Mouse (Mus musculus) frontal cortex, postnatal 14 days (tissue): Measurements from ENCODE around the gene Slc35b4.

Experiments
- DNase-seq, 2 experiments: peaks; one replicate each; pipeline ENCODE4 v3.0.0; 2022; ENCODE audit warnings: low spot score in 2 of 2

Gene Slc35b4

DNA sequence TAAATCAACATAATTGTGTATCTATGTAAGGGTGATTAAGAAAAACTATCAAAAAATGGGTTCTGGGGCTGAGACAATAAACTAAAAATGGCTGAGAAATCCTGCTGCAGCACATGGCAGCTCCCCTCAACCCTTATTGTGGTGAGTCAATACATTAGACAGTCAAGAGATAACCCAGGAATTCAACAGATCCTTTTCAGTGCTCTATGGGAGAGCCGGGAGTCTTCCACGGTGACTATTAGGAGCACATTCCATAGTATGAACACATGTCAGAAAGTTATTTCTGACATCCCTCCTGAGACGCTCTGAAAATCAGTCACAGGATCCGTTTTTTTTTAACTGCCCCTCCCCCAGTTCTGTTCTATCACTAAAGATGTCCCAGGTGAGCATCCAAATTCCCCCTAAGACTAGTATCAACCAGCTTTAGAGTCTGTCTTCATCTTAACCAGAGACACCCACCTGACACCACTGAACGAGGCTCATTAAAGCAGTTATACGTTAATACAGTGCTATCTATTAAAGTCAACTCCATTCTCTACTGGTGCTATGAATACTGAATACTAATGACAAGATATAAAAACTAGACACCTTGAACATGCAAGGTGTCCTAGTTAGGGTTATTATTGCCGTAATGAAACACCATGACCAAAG is 5.9 kb downstream of the Slc35b4 start:
- DNase-seq: no peak

DNA sequence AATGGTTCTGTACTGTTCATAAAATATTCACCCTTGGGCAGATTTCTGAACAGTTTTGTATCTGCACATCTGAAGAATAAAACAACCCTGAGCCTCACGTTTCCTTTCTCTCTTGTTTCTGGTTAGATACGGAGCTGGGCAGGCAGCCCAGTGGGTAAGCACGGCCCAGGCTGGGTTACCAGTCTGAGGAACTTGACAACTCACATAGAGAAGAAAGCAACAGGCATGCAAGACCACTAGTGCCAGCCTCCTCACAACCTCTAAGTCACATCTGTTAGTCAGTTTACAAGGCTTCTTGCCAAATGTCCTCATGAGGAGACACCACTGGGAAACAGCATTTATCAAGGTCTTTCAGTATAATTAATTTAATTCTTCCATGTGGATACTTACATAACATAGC is 8.1 kb downstream of the Slc35b4 start:
- DNase-seq: no peak

DNA sequence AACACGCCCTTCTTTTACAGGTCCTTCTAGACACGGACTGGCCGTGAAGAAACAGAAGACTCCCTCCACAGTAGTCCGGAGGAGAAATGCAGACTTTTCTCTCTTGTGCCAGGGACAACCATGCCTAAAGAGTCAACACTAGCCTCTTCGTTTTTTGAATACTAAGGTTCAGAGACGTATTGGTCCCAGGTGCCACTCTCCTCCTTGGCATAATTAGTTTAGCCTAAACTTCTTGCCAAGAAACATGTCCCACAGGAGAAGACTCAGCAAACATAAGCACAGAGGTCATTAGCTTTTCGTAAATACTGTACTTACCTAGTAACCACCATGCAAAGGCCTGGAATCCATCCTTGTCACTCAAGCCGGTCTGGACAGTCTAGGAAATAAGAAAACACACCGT is 13.9 kb downstream of the Slc35b4 start:
- no peak for DNase-seq

DNA sequence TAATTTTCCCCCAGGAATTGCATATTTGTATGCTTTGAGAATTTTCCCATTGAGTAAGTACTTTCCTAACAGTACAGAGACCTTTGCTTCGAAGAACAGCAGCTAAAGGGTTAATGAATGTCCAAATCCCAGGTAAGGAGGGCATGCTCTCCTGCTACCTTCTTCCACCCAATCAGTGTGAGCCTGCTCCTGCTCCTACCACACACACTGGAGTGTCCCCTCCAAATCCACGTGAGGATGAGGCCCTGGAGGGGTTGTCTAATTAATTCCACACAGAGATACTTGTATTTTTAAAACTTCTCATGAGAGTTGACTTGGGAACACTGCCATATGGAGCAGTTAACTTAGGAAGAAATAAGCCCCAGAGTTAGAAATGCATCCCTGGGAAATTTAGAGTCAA is 14.3 kb downstream of the Slc35b4 start:
- no peak for DNase-seq

DNA sequence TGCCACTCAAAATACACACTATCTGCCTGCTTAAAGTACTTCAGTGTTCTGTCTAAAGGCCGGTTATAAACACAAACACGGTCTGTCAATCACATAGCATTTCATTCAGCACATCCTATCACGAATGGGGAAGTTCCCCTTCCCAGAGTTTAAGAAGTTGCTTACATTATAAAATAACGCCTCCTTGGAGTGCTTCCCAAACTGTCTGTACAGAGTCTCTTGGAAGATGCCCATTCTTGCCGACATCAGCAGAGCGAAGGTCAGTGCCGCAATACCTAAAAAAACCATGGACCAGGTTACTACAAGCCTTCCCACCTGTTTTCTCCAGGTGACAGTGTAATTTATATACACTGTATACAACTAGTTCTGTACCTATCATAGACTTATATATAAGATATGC is 15.4 kb downstream of the Slc35b4 start:
- DNase-seq: no peak

DNA sequence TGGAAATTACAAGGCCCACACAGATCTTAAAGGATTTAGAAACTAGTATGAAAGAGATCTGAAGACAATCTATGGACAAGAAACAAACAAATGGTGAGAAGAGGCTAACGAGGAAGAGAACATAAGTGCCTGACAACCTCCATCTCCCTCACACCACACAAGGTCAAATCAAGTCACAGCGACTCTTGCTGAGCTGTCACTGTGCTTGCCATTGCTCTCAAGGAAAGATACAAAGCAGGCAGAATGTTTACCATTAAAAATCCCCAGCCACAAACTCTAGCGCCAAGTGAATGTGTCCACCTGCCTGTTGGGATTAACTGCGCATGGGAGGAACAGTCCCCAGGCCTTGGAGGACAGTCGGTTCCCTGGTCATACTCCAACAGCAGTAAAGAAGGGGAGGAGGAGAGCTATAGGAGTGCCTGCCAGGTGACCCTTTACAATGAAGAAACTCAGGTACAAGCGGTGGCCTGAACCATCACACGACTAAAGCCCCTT is 16.0 kb downstream of the Slc35b4 start:
- no peak for DNase-seq

DNA sequence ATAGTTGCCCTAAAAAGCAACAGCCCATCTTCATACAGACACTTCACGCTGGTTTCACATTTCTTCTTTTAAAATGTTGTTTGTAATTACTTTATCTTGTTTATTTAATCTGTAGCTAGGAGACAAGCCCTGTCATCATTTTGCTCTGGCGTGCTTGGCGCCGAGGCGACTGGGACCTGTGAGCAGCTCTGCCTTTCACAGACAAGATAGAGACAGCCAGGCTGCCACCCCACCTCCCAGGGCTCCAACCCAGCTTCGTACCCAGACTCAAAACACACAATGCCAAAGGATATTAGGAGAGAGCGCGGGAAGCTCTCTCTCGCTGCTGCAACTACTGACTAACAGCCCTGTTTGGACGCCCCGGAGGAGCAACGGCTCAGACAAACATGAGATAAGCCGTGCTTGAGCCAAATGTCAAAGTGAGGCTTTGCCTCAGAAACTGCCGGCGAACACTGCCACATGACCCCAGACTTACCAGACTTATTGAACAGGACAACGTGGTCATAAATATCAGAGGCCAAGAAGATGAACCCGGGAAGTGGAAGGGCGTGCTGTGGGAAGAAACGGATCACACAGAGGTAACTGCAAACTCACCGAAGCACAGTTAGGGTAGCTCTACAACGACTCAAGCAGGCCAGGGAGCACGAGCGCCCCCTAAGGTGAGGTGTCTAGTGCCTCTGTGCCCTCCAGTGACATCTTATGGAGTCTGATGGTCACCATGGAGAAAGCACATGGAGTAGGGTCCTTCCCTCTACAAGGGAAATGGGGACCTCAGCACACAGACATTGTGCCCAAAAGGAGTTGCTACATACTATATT is 16.7 kb downstream of the Slc35b4 start:
- no peak for DNase-seq

DNA sequence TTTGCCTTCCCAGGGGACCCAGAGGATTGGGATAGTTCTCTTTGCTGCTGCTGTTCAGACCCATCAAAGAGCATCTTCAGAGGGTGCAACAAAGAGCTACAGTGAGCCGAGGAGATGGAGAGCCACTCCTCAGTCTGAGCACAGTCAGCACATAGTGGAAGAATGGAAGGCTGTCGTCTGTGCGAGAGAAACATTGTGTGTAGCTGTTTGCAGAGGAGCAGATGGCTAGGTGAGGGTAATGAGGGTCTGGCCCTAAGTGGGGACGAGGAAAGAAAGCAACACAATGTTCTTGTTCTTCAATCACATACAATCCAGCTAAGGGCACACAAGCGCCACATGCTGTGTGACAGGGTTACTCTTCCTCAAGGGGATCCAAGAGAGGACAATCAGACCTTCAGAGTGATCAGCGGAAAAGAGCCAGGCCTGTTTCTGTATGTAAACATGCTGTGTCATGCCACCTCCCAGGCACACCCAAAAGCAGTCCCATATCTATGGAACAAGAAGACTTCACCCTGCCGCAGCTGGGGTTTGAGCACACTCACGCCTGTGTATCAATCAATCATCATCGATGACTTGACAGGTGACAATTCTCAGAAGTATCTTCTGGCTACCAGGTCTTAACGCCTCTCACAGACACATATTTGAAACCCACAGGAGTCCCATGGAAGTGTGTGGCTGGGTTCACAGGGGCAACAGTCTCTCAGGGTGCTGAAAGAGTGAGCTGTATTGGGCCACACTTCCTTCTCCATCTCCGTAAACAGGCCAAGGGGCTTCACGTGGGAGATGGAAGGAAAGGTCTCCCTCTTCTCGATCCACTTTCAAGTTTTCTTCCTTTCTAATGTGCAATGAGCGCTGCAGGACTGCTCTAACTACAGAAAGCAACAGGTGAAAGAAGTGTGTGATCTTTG is 19.8 kb downstream of the Slc35b4 start:
- no peak for DNase-seq

DNA sequence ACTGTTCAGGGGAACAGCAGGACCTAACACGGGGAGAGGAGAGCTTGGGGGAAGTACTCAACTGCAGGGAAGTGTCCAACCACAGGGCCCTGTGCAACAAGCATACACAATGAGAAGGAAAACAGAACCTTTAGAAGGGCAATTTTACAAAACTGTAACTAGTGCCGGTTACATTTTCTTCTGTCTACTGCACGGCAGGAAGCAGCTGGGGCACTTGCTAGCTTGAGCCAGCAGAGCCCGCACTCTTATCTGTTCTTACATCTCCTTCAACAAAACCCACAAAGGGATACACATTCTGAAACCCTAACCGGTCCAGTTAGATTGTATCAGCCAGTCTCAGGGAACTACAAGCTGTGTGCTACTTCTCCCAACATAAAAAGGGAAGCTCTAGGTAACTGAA is 20.9 kb downstream of the Slc35b4 start:
- DNase-seq: no peak

DNA sequence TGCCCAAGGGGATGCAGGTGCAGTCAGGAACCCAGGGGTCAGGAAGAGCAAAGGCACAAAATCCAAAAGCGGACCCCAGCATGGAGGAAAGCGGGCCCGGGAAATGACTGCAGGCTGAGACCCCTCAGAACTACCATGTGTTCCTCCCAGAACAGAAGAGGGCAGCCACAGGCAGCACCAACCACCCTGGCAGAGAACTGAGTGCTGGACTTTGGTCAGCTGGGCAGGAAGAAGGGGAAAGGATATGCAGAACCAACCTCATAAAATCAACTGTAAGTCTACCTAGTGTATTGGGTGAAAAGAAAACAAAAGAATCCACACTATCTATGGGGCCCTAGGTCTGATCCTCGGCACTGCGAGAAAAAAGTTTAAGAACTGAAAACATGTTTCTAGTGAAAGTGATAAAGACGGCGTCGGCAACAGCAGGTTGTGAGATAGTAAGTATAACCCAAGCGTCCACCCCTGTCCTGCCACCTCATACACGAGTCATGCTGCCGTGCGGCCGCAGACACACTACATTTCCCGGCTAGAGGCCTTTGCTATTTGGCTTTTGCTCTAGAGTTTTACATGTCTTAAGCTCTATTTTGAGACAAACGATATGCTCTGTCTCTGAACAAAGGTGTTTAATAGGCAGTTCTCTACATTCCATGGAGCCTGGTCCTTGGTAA is 21.6 kb downstream of the Slc35b4 start:
- no peak for DNase-seq

DNA sequence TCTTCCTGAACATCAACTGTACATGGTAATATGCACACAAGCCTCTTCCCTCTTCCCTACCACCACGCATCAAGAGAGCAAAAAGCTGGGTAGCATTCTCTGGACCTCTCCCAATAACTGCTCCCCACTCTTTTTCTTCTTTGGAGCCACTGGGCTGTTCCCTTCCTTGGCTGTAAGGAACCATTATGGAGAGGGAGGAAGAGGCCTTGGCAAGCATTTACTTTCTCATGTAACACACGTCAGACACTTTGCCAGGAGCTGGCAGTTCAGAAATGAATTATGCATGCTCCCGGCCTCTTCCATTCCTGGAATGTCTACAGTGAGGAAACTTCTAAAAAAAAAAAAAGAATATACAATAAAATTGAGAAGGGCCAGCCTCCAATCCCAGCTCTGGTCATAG is 22.7 kb downstream of the Slc35b4 start:
- peak; percentile 25 to 29 for DNase-seq

DNA sequence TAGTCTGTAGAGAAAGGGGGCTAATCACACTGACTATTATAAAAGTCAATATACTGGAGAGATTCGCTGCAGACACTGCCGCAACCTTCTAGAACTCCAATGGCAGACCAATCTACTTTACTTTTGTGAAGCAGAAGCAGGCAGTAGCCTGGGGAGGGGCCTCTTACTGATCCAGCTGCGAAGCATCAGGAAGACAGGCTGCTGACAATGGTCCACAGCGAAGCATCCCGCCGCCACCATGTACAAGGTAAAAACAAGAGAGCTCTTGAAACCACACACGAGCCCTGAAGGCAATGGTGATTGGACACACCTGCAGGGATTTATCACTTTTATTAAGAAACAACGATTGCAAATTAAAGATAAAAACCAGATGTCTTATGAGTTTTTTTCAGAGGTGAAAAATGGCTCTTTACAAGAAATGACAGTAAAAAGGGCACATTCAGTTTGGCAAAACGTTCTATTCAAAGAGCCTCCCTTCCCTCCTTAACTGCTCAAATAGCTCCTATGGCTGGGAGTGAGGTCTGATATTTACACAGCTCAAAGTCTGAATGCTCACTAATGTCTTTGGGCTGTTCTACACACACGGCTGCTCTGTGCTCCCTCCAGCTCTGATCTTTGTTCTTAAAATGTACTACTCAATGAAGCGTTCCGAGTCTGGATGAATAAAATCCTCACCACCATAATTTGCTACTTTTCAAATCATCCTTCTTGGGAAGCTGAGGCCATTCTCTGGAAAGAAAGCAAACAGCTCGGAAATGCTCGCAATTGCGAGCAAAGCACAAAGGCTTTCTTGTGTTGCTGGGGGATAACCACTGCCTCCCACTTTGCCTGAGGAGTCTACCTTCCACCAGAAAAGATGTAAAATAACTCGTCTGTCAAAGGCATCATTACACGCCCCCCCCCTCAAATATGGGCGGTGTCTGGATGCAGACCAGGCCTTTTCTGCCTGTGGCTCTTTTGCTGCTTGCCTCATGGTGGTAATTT is 23.6 kb downstream of the Slc35b4 start:
- DNase-seq: no peak

DNA sequence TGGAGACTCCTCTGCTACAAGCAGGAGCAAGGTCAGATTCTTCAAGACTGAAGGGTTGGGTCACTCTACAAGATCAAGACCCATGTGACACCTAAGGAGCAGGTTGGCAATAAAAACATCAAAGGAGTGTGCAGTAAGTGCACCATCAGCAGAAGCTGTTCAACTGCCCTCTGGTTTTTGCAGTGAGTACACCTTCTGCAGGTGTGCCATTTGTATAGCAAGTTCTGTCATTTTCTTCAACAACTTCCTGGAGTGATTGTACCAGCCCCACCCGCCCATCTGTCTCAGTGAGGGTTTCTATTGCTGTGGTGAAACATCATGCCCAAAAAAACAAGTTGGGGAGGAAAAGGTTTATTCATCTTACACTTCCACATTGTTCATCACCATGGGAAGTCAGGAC is 27.1 kb downstream of the Slc35b4 start:
- DNase-seq: no peak

DNA sequence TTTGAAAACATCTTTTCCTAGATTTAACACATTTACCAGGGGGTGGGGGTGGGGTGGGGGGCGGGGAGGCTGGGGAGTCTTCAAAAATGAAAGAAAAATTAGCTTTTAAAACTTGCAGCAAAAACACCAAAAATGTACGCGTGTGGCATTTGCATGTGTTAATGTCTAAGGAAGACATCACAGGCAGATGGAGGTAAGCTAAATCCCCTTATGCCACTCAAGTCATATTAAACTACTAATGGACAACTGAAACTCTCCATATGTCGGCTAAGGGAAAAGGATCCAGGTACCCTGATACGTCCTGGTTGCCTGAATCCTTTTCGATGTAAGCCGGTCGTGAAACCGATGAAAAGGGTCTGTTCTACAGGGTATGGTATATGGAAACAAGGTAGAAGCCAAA is 27.8 kb downstream of the Slc35b4 start:
- DNase-seq: no peak

DNA sequence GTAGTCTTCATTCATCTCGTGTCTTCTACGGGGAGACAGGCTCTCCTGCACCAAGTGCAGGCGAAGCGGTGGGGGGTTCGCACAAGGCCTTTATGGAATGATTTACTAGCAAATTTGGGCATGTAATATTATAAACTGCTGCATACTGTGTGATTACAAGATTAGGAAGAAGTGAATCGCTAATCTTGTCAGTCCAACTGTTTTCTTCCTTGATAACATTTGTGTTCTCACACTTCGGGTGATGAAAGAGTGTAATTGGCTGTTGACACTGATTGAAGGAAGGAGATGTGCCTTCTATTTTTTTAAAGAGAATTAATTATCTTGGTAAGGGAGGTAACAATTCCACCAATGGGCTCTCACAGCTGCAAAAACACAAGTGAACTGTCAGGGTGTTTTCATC is 28.3 kb downstream of the Slc35b4 start:
- DNase-seq: no peak

DNA sequence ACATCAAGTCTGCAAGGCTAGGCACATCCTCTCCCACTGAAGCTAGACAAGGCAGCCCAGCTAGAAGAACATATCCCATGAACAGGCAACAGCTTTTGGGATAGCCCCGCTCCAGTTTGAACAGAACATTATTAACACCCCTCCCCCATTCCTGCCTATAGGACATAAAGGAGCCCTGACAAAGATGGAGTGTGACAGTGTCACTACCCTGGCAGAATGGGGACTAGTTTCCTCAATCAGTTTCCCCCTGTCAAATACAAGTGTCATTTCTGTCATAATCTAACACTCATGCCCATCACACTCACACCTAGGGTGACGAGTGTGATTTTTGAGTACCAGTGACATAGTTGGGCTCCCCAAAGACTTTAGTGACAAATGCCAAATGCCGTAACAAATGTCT is 28.9 kb downstream of the Slc35b4 start:
- DNase-seq: no peak

DNA sequence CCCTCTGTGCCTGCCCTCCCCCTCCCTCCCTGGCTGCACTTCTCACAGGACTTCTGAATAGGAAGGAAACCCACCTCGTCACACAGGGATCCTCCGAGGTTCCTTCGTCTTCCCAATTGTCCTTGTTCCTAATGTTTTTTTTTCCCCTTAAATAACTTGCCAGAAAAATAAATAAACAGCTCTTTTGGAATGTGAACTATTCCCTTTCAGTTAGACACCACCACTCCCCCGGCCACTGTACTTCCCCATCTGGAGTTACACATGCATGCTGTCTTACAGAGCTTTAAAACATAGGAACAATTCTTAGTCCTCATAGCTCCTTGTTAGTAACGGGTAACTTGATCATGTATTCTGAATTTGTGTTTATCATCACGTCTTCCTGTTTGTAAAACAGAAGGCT is 30.9 kb downstream of the Slc35b4 start:
- DNase-seq: no peak

DNA sequence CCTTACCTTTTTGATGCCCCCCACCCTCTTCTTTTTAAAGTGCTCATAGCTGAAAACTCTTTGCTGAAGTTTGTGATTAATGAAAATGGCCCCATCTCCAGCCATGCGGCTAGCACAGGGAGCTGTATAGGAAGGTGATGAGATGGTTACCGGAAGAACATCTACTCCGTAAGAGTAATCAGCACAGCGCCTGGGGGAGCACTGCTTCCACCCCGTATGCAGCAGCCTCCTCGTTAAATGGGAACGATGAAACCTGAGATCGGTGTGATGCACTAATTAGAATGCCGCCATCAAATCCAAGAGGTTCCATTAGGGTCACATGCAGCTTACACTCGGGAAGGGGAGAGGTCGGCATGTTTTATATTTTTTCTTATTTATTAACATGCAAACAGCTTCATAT is 34.0 kb downstream of the Slc35b4 start:
- no peak for DNase-seq

DNA sequence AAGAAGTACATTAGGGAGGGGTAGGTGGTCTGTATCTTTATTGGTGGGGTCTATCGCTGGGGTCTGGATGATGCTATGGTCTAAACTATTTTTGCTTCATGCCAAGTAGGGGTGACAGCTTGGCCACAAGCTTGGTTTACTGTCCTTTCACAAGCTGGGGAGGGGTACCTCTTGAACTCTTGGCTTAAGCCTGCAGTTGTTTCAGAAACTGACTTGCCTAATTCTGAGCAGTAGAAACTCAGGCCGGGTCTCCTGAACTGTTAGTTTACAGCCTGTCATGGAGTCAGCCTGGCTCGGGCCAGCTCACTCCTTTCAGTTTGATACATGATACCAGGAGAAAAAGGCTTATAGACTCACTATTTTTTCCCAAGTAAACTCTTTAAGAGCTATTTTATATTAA is 38.5 kb downstream of the Slc35b4 start:
- no peak for DNase-seq

DNA sequence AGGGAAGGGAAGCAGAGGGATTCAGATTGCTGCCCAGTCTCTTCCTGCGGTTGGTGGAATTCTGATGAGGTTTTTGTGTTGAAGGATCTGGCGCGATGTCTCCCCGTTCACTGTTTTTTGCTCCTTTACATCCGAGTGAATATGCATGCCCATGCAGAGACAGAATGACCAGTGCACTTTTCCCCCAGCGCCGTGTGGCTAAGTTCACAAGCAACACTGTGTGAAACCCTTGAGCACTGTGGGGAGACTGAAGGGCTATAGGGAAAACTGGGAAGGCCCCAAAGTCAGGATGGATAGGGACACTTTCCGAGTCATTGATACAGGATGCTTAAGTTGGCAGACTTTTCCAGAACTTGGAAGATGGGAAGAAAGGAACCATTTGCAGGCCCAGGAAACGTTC is 44.5 kb downstream of the Slc35b4 start:
- no peak for DNase-seq

DNA sequence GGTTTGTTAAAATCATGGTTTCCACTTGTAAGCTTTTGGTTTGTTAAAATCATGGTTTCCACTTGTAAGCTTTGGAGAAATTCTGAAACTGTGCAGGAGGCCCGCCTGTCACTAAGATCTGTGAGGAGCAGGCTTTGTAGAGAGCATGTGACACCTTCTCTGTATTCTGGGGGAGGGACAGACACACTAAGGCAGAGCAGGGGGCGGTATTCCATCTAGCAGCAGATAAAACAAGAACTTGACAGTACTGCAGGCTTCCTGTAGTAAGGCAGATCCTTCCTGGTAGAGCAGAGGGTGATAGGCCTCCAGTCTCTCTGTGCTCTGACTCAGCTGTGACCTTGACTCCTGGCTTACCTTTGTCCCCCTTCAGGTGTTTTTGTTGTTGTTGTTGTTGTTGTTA is 47.6 kb downstream of the Slc35b4 start:
- DNase-seq: no peak
